Mouse (Mus musculus) heart, embryonic 16.5 days (tissue): Measurements from ENCODE around the gene Pea15a. TPM values are rescaled to one million over a fixed set of nuclear protein-coding genes. Genes with fewer than 3 reads are reported as not detected.
A peak's percentile ranks its signal among the peaks of the same experiment; 100 is the strongest.

Source experiments
- ATAC-seq: fragments of 200-750 bp; cut with Nextera tagmentation; replicated peaks from 2 replicates; pipeline ENCODE4 v1.8.0; 2017; ENCODE audit warnings: moderate number of reproducible peaks; ENCODE audit not compliant: insufficient read depth, low FRiP score; ENCODE audit errors: extremely low read depth
- H3K27ac ChIP-seq: fragments of 300-500 bp; sonication (generic); 2 replicates; pipeline ENCODE4 v1.5.1; 2014; ENCODE audit warnings: mild to moderate bottlenecking, low read length, control low read depth, moderate library complexity
- H3K27me3 ChIP-seq: fragments of 300-500 bp; sonication (generic); 2 replicates; pipeline ENCODE4 v1.6.1; 2014; ENCODE audit warnings: low read length, mixed read lengths; ENCODE audit not compliant: control insufficient read depth, insufficient read depth
- H3K36me3 ChIP-seq: fragments of 300-500 bp; sonication (generic); 2 replicates; pipeline ENCODE4 v1.6.1; 2014; ENCODE audit not compliant: control insufficient read depth, insufficient read depth
- H3K4me1 ChIP-seq: fragments of 300-500 bp; sonication (generic); 2 replicates; pipeline ENCODE4 v1.6.1; 2014; ENCODE audit warnings: low read length, mixed read lengths; ENCODE audit not compliant: control insufficient read depth, insufficient read depth
- H3K4me2 ChIP-seq: fragments of 300-500 bp; sonication (generic); 2 replicates; pipeline ENCODE4 v1.6.1; 2014; ENCODE audit warnings: low read depth, mild to moderate bottlenecking, control low read depth, low read length
- H3K4me3 ChIP-seq: fragments of 300-500 bp; sonication (generic); 2 replicates; pipeline ENCODE4 v1.5.1; 2014; ENCODE audit warnings: mild to moderate bottlenecking, control low read depth, low read length
- H3K9ac ChIP-seq: fragments of 300-500 bp; sonication (generic); 2 replicates; pipeline ENCODE4 v1.6.1; 2014; ENCODE audit warnings: low read length, control low read depth
- H3K9me3 ChIP-seq: fragments of 300-500 bp; sonication (generic); replicated peaks from 2 replicates; pipeline ENCODE4 v1.6.1; 2016; ENCODE audit warnings: low read length; ENCODE audit not compliant: control insufficient read depth
- WGBS: fragments of 180-500 bp; shearing (Covaris S2); extraction: QIAGEN DNeasy Blood & Tissue Kit; methylation state at CpG from one replicate; pipeline ENCODE4 v1.1.7; 2014; 5-methylcytosine and 5-hydroxymethylcytosine counted together
- polyA plus RNA-seq: library from polyadenylated mRNA; unstranded; fragments of >200 nt; fragmentation: Nextera tagmentation; extraction: Ambion mirVana; gene quantifications from 2 replicates; pipeline ENCODE4 v1.2.1, GENCODE M21; 2015

Pea15a gene
- polyA plus RNA-seq, 1 experiment from 2014 or later = 181 TPM

GRCm38 (mm10) chr1:172172381-172172780, 34.2 kb downstream of the Pea15a start:
- Histone ChIP-seq H3K27ac (no peak overlapping the region), H3K9ac (no peak overlapping the region), H3K27me3 (no peaks in the 10 kb centered on the region), H3K4me2 (no peak overlapping the region), H3K9me3 (no peaks in the 10 kb centered on the region), H3K4me1 (0 out of 2 replicates have a peak, but pooled peaks cover 5% of the 10 kb centered on the region), H3K4me3 (no peak overlapping the region), H3K36me3 (peaks cover 57% of the 10 kb centered on the region)
- 93% methylated on average over 21 of the region's 21 CpGs for WGBS
- ATAC-seq = no peak

GRCm38 (mm10) chr1:172169809-172170208, 36.8 kb downstream of the Pea15a start:
- H3K4me1 ChIP-seq = 0 out of 2 replicates have a peak, but pooled peaks cover 5% of the 10 kb centered on the region
- H3K4me2 ChIP-seq = no peak overlapping the region
- WGBS = 89% methylated on average over 5 of the region's 5 CpGs
- H3K4me3 ChIP-seq = no peak overlapping the region
- H3K27me3 ChIP-seq = no peaks in the 10 kb centered on the region
- H3K9ac ChIP-seq = no peak overlapping the region
- no peak overlapping the region for H3K27ac ChIP-seq
- peaks cover 67% of the 10 kb centered on the region for H3K36me3 ChIP-seq
- ATAC-seq = no peak
- no peaks in the 10 kb centered on the region for H3K9me3 ChIP-seq

GRCm38 (mm10) chr1:172167911-172168310, 38.7 kb downstream of the Pea15a start:
- Histone ChIP-seq H3K9ac (no peak overlapping the region), H3K4me1 (0 out of 2 replicates have a peak, but pooled peaks cover 2% of the 10 kb centered on the region), H3K27ac (no peak overlapping the region), H3K36me3 (peaks cover 56% of the 10 kb centered on the region), H3K4me2 (no peak overlapping the region), H3K27me3 (no peaks in the 10 kb centered on the region), H3K9me3 (no peaks in the 10 kb centered on the region), H3K4me3 (no peak overlapping the region)
- 91% methylated on average over 5 of the region's 5 CpGs for WGBS
- ATAC-seq = no peak

GRCm38 (mm10) chr1:172162959-172163358, 43.6 kb downstream of the Pea15a start:
- WGBS = 92% methylated on average over 6 of the region's 6 CpGs
- Histone ChIP-seq H3K36me3 (peaks cover 26% of the 10 kb centered on the region), H3K27me3 (no peaks in the 10 kb centered on the region), H3K27ac (no peak overlapping the region), H3K4me2 (no peak overlapping the region), H3K9me3 (no peaks in the 10 kb centered on the region), H3K4me3 (no peak overlapping the region), H3K4me1 (peaks cover 19% of the 10 kb centered on the region), H3K9ac (no peak overlapping the region)
- ATAC-seq = no peak

GRCm38 (mm10) chr1:172162009-172162408, 44.6 kb downstream of the Pea15a start:
- no peak for ATAC-seq
- H3K27ac ChIP-seq = no peak overlapping the region
- H3K27me3 ChIP-seq = no peaks in the 10 kb centered on the region
- peaks cover 16% of the 10 kb centered on the region for H3K36me3 ChIP-seq
- peaks cover 19% of the 10 kb centered on the region for H3K4me1 ChIP-seq
- no peak overlapping the region for H3K4me2 ChIP-seq
- 85% methylated on average over 1 of the region's 1 CpGs for WGBS
- no peak overlapping the region for H3K9ac ChIP-seq
- no peak overlapping the region for H3K4me3 ChIP-seq
- H3K9me3 ChIP-seq = no peaks in the 10 kb centered on the region

- peak overlapping the region; percentile 22 for H3K4me2 ChIP-seq
- H3K27ac ChIP-seq = peak overlapping the region; percentile 89
- no peaks in the 10 kb centered on the region for H3K27me3 ChIP-seq
- H3K9me3 ChIP-seq = no peaks in the 10 kb centered on the region
- H3K36me3 ChIP-seq = peaks cover 14% of the 10 kb centered on the region; the same call in 1 of the 2 replicates
- peak; percentile 75; the same call in 1 of the 2 replicates for ATAC-seq
- H3K9ac ChIP-seq = peak overlapping the region; percentile 50; the same call in 1 of the 2 replicates
- H3K4me1 ChIP-seq = peaks cover 19% of the 10 kb centered on the region
- H3K4me3 ChIP-seq = no peak overlapping the region
Observed at GRCm38 (mm10) chr1:172160508-172160907, 46.1 kb downstream of the Pea15a start.

GRCm38 (mm10) chr1:172159970-172160369, 46.6 kb downstream of the Pea15a start:
- H3K9me3 ChIP-seq = no peaks in the 10 kb centered on the region
- no peak overlapping the region for H3K4me3 ChIP-seq
- peak overlapping the region; percentile 71 for H3K27ac ChIP-seq
- H3K4me1 ChIP-seq = peaks cover 19% of the 10 kb centered on the region
- ATAC-seq = no peak
- 23% methylated on average over 4 of the region's 4 CpGs for WGBS
- H3K36me3 ChIP-seq = peaks cover 11% of the 10 kb centered on the region; the same call in 1 of the 2 replicates
- no peaks in the 10 kb centered on the region for H3K27me3 ChIP-seq
- peak overlapping the region; percentile 22 for H3K4me2 ChIP-seq
- no peak overlapping the region for H3K9ac ChIP-seq

GRCm38 (mm10) chr1:172155518-172155917, 51.1 kb downstream of the Pea15a start:
- WGBS = 90% methylated on average over 3 of the region's 3 CpGs
- H3K9me3 ChIP-seq = no peaks in the 10 kb centered on the region
- no peak for ATAC-seq
- no peaks in the 10 kb centered on the region for H3K27me3 ChIP-seq
- H3K4me1 ChIP-seq = peaks cover 7% of the 10 kb centered on the region
- no peak overlapping the region for H3K4me2 ChIP-seq
- no peak overlapping the region for H3K4me3 ChIP-seq
- no peak overlapping the region for H3K9ac ChIP-seq
- peaks cover 38% of the 10 kb centered on the region for H3K36me3 ChIP-seq
- no peak overlapping the region for H3K27ac ChIP-seq

GRCm38 (mm10) chr1:172154536-172154935, 52.1 kb downstream of the Pea15a start:
- Histone ChIP-seq H3K27ac (no peak overlapping the region), H3K36me3 (peaks cover 43% of the 10 kb centered on the region), H3K9ac (no peak overlapping the region), H3K4me2 (no peak overlapping the region), H3K4me1 (peaks cover 10% of the 10 kb centered on the region), H3K9me3 (no peaks in the 10 kb centered on the region), H3K27me3 (no peaks in the 10 kb centered on the region), H3K4me3 (no peak overlapping the region)
- no peak for ATAC-seq
- 80% methylated on average over 3 of the region's 3 CpGs for WGBS
